Mouse (Mus musculus) midbrain, embryonic 11.5 days (tissue): ENCODE measurements around the gene Gm3424. TPM values are rescaled to one million over a fixed set of nuclear protein-coding genes. Genes with fewer than 3 reads are reported as not detected.
"Not testable (repeated sequence)": the region's sequence is repeated elsewhere in the genome, so short reads cannot be mapped to it uniquely, and the experiment has no call there.

Experiments
- ATAC-seq: fragments of 200-750 bp; cut with Nextera tagmentation; 2 replicates; pipeline ENCODE4 v1.8.0; 2017; ENCODE audit warnings: moderate TSS enrichment, moderate library complexity; ENCODE audit not compliant: low FRiP score
- DNase-seq: peaks from one replicate; pipeline ENCODE4 v3.0.0; 2015; ENCODE audit warnings: low spot score; ENCODE audit errors: missing footprints
- H3K27ac ChIP-seq: fragments of 300-500 bp; sonication (generic); 2 replicates; pipeline ENCODE4 v1.5.1; 2014; ENCODE audit warnings: low read depth, low read length
- H3K27me3 ChIP-seq: fragments of 300-500 bp; sonication (generic); 2 replicates; pipeline ENCODE4 v1.6.1; 2014; ENCODE audit warnings: mild to moderate bottlenecking, low read length, moderate library complexity, mixed read lengths; ENCODE audit not compliant: control insufficient read depth, insufficient read depth
- H3K36me3 ChIP-seq: fragments of 300-500 bp; sonication (generic); 2 replicates; pipeline ENCODE4 v1.6.1; 2014; ENCODE audit warnings: mild to moderate bottlenecking, low read length, moderate library complexity, mixed read lengths; ENCODE audit not compliant: control insufficient read depth, insufficient read depth
- H3K4me1 ChIP-seq: fragments of 300-500 bp; sonication (generic); 2 replicates; pipeline ENCODE4 v1.6.1; 2014; ENCODE audit warnings: low read length; ENCODE audit not compliant: control insufficient read depth, insufficient read depth
- H3K4me2 ChIP-seq: fragments of 300-500 bp; sonication (generic); 2 replicates; pipeline ENCODE4 v1.6.1; 2014; ENCODE audit warnings: mild to moderate bottlenecking, moderate library complexity
- H3K4me3 ChIP-seq: fragments of 300-500 bp; sonication (generic); 2 replicates; pipeline ENCODE4 v1.5.1; 2014; ENCODE audit warnings: low read depth, low read length
- H3K9ac ChIP-seq: fragments of 300-500 bp; sonication (generic); 2 replicates; pipeline ENCODE4 v1.6.1; 2014; ENCODE audit warnings: low read length
- H3K9me3 ChIP-seq: fragments of 300-500 bp; sonication (generic); 2 replicates; pipeline ENCODE4 v1.6.1; 2016; ENCODE audit warnings: low read length; ENCODE audit not compliant: control insufficient read depth
- WGBS: fragments of 180-500 bp; shearing (Covaris S2); extraction: QIAGEN DNeasy Blood & Tissue Kit; methylation state at CpG from one replicate; pipeline ENCODE4 v1.1.7; 2014; 5-methylcytosine and 5-hydroxymethylcytosine counted together
- polyA plus RNA-seq: library from polyadenylated mRNA; unstranded; fragments of >200 nt; fragmentation: Nextera tagmentation; extraction: Ambion mirVana; gene quantifications from 2 replicates; pipeline ENCODE4 v1.2.1, GENCODE M21; 2014

The Gm3424 gene
- not detected in 2 replicates for polyA plus RNA-seq

DNA sequence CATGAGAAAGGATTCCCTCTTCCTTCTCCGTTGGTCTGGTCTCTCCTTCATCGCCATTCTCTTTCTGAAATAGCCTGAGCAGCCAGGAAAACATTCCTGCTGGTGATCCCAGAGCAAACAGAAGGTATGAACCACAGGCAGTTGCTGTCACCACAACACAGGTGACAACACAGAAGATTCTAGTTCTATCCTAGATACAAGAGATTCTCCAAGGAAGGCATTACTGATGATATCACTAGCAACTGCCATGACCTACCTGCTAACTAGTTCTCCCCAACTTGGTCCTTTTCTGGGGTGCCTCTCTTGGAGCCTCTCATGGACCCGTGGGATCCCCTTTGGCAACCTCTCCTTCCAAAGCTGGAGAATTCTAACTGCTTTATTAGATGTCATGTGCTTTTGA is at the start of gene Gm3424:
Gm3424 (minus strand) TSS at position 101 of the 400 bp plus-strand sequence.
- not testable (repeated sequence) for H3K27ac ChIP-seq, H3K4me1 ChIP-seq, H3K4me3 ChIP-seq, DNase-seq, ATAC-seq, H3K4me2 ChIP-seq, H3K27me3 ChIP-seq, H3K9me3 ChIP-seq, H3K9ac ChIP-seq, H3K36me3 ChIP-seq
- no CpG with 5 or more reads among the region's 3 CpGs for WGBS

DNA sequence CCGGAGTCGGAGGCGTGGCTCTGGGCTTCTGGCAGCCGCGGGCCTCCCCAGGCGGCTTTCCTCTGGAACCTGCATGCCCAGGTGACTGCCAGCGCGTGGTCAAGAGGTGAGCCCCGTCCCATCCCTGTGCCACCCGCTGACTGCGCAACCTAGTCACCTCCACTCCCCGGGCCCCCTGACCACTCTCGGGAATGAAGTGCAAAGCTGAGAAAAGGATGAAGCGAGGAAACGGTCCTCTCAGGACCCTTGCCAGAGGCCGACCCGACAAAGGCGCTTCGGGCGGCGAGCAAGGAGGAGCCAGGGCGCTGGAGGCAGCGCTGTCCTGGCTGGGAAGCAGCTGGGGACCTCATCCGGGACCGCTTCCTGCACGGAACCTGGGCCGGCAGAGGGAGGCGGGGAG is 49.7 kb upstream of the Gm3424 start:
- Histone ChIP-seq H3K4me3 (peak overlapping the region; percentile 32), H3K4me2 (peak overlapping the region; percentile 60), H3K9ac (peak overlapping the region; percentile 44; the same call in 1 of the 2 replicates)
- not testable (repeated sequence) for H3K9me3 ChIP-seq, H3K27ac ChIP-seq, H3K4me1 ChIP-seq, H3K27me3 ChIP-seq, ATAC-seq, H3K36me3 ChIP-seq
- DNase-seq: peak; percentile 88
- 0% methylated on average over 19 of the region's 28 CpGs for WGBS

DNA sequence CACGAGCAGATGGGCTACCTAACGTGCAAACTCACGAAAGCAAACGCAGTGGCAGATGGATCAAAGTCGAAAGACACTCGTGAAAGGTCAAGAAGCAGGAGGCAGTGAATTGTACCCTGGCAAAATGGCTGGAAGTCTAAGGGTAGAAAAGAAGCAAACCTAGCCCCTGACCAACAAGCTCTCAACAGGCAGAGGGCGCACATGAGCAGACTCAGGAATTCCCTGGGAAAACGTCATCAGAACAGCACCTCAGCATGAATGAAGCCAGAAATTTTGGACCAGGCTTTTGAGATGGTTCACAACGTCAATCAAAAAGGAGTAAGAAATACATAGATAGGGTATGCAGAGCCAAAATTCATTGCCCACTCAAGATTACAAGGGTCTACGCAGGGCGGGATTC is 49.0 kb upstream of the Gm3424 start:
- not testable (repeated sequence) for H3K9ac ChIP-seq, H3K4me3 ChIP-seq, H3K4me2 ChIP-seq, H3K36me3 ChIP-seq, H3K9me3 ChIP-seq, ATAC-seq, H3K27ac ChIP-seq, H3K4me1 ChIP-seq, H3K27me3 ChIP-seq
- 8% methylated on average over 5 of the region's 11 CpGs for WGBS
- peak; percentile 96 for DNase-seq

DNA sequence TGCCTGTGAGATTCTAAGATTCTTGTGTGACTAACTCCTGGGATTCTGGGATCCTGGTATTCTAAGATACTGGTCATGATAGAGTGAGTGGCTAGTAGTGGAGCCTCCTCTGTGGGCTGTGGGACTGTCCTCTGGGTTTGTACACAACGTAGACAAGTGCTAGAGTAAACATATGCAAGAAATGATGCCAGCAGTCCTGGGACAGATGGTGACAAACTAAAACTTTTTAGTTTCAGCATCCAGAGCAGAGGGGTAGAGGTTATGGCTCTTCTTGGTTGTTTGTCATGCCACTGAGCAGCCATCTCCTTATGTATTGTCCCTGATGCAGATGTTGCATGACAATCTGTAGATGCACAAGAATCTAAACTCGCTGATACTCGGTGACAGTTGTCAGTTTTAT is 25.8 kb upstream of the Gm3424 start:
- H3K4me1 ChIP-seq, H3K4me2 ChIP-seq, H3K27ac ChIP-seq, H3K36me3 ChIP-seq, ATAC-seq, H3K27me3 ChIP-seq, H3K9me3 ChIP-seq, H3K9ac ChIP-seq, H3K4me3 ChIP-seq, DNase-seq: not testable (repeated sequence)
- WGBS: 85% methylated on average over 3 of the region's 3 CpGs

DNA sequence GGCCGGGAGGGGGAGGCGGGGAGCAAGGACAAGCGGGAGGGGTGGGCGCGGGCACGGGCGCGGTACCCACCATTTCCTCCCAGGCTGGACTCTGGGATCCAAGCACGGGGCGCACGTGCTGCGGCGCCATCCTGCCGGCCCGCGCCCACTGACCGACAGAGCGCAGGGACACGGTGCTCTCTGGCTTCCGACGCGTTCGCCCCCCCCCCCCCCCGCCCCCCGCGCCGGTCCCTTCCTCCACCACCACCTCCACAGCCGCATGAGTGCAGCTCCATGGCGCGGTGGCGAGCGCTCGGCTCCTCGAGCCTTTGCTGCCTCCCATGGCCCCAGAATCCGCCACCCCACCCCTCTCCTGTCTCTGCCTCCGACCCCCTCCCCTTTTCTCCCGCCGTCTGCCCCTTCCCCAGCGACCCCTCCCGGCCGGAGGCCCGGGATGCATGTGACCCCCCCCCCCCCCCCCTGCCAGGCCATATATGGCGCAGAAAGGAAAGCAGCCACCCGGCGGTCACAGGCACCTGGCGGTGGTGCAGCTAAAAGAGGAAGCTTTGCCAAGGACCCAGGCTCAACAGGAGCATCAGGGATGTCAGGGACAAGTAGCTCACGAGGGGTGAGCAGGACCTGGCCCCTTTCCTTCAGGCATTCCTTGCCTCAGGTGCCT is 17.3 kb downstream of the Gm3424 start:
- H3K9ac ChIP-seq, DNase-seq, H3K36me3 ChIP-seq, H3K27ac ChIP-seq, H3K4me1 ChIP-seq, H3K4me3 ChIP-seq, H3K27me3 ChIP-seq, H3K9me3 ChIP-seq, H3K4me2 ChIP-seq: not testable (repeated sequence)
- WGBS: no CpG with 5 or more reads among the region's 47 CpGs
- ATAC-seq: 0 out of 2 replicates have a peak, but pooled peaks have one; percentile 46

DNA sequence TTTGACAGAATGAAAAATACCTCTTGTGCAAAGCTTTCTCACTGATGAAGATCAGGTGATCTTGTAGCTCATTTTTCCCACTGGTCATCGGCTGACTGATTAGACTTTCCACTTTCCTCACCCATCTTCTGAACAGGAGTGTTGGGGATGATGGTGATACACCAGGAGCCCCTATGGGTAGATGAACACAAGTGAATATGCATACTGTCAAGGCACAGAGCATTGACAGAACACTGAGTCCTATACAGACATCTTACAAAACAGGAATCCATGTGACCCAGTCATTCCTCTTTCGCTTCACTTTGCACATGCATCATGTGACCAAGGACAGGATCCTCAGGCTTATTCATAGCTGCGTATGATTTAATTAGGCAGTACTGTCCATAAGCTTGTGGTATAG is 22.2 kb downstream of the Gm3424 start, which contains the start of gene Gm3383:
Gm3383 (minus strand) TSS at position 101 of the 400 bp plus-strand sequence.
- H3K4me1 ChIP-seq, H3K4me3 ChIP-seq, H3K27me3 ChIP-seq, H3K9me3 ChIP-seq, ATAC-seq, H3K27ac ChIP-seq, H3K4me2 ChIP-seq, H3K36me3 ChIP-seq, DNase-seq, H3K9ac ChIP-seq: not testable (repeated sequence)
- WGBS: no CpG with 5 or more reads among the region's 3 CpGs

Other genes with a start within 250 kb of the Gm3424 start
- gene Gm8265, start 197.3 kb downstream of the Gm3424 start, polyA plus RNA-seq: not detected in 2 replicates
- gene Gm9603, start 142.9 kb downstream of the Gm3424 start, polyA plus RNA-seq: not detected in 2 replicates
- gene Gm3373, start 88.8 kb downstream of the Gm3424 start, polyA plus RNA-seq: 0.26 TPM in 1 of 2 replicates, not detected in the other
- gene Gm3383, start 22.3 kb downstream of the Gm3424 start, polyA plus RNA-seq: 1.4 and 3.3 TPM in 2 replicates
- 0.12 TPM in 1 of 2 replicates, not detected in the other for gene Gm8237, start 50.1 kb upstream of the Gm3424 start, polyA plus RNA-seq
- 0.57 and 0.63 TPM in 2 replicates for gene Gm3248, start 131.4 kb upstream of the Gm3424 start, polyA plus RNA-seq
- gene Gm3453, start 148.8 kb upstream of the Gm3424 start, polyA plus RNA-seq: not detected in 2 replicates
- gene Gm6337, start 227.9 kb upstream of the Gm3424 start, polyA plus RNA-seq: not detected in 2 replicates